Mouse (Mus musculus) C2C12 (cell line): ENCODE measurements around the gene Gcsh.

ENCODE experiments used
- CEBPB ChIP-seq: IDR thresholded peaks from one replicate; pipeline ENCODE4 v1.6.1; 2011; ENCODE audit warnings: low read depth, mild to moderate bottlenecking, control low read depth, moderate library complexity
- CTCF ChIP-seq: IDR thresholded peaks from one replicate; pipeline ENCODE4 v1.5.1; 2011; ENCODE audit not compliant: control insufficient read depth, insufficient read depth, insufficient read length
- MAX ChIP-seq: IDR thresholded peaks from one replicate; pipeline ENCODE4 v1.6.1; 2011; ENCODE audit warnings: mild to moderate bottlenecking, control low read depth
- MYOG ChIP-seq: IDR thresholded peaks from one replicate; pipeline ENCODE4 v1.6.1; 2011; ENCODE audit not compliant: control insufficient read depth, insufficient read length; ENCODE audit errors: extremely low read depth

DNA sequence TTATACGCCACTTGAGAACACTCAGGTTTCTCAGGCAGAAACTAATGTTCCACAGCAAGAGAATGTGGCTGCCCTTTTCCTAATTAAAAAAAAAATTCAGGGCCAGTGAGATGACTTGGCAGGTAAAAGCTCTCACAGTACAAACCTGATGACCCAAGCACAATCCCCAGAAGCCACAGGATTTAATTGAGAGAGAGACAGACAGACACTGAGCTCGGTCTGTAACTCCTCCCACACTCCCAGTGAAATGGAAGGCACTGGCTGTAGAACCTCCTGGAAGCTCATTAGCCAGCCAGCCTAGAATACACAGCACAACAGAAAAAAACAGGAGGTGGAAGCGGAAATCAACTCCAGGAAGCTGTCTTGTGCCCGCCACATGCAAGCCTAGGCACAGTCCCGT is 17.7 kb downstream of the Gcsh start:
- no peak for TF ChIP-seq CTCF
- TF ChIP-seq MYOG = no peak
- no peak for TF ChIP-seq CEBPB
- no peak for TF ChIP-seq MAX
